Mouse (Mus musculus) hindlimb bud, embryonic 11.5 days (tissue): Measurements from ENCODE around the gene Cfap61.
"Not testable (repeated sequence)": the region's sequence is repeated elsewhere in the genome, so short reads cannot be mapped to it uniquely, and the experiment has no call there.

Experiments
- DNase-seq: peaks from one replicate; pipeline ENCODE4 v3.0.0-alpha.2; 2012; ENCODE audit warnings: low read depth, low spot score; ENCODE audit errors: extremely low spot score

The Cfap61 gene

DNA sequence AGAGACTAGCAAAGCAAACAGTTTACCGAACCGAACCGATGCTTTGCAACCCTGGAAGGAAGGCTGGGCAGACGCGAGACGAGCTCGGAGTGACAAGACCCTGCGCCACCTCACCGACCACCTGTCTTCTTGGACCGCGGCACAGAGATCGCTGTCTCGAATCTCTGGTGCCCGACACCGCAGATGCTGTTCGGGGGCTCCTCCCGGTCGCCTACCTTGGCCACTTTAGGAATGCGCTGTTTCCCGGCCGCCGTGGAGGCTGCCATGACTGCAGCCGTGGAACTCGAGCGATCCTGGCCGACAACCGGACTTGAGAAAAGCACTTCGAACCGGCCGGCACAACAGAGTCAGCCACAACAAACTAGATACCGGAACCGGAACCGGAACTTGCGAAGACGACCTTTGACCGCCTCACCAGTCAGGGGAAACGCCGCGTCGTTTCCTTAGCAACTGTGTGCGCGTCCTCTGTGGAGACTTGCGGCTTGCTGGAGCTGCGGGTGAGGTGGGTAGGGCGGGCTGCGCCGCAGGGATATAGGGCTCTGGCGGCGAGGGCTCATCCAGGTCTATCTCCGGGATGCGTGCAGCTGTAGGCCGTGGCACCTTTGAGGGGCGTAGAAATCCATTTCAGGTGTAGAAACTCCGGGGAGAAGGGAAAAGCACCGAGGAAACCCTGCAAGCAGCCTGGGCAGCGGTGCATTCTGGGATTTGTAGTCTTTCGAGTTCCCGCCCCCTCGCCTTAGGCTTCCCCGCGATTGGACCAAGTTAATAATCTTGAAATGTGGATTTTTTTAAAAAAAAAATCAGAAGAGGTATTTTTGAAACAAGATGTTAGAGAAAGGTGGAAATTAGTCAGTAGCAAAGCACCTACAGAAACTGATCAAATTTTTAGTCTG, at the start of gene Cfap61, which contains the start of gene Crnkl1:
Gene Cfap61, plus strand, starts transcription at position 446 of the 893 bp plus-strand sequence.
Gene Crnkl1, minus strand, starts transcription at position 676 of the 893 bp plus-strand sequence.
- DNase-seq: peak; percentile 88

- DNase-seq: no peak
These were observed 49.4 kb upstream of the Cfap61 start for GRCm38 (mm10) chr2:145884913-145885785.

DNA sequence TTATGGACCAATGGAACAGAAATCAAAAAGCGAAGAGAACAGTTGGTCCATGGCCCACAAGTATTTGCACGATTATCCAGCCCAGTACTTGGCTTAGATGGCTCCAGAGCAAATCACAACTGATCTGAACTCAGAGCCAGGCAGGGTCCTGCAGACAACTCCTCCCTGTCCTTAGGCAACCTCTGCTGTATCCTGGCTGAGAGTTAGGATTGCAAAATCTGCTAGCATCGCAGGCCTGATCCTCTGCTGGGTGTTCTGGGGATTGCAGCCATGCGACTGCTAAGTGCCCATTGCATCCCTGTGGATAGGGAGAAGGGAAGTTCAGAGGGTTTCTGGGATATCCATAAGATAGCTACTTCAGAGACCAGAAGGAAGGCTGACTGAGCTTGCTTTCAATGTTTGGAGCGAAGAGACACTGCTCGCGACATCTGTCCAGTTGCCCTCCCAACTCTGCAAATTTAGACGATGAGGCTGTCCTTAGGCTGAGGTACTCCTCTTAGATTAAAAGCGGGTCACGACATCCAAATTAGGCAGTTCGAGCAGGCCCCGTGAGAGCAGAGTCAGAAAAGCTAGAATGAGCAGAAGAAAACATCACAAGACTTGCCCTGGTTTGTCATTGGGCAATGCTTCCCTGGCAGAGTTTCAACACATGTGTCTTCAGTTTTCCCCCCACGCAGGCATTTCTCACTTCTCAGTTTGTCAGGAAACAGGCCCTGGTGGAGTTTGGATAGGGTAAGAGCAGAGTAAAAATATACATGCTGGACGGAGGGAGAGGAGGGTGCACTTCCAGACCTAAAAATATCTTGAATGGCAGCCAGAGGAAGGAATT, 46.4 kb upstream of the Cfap61 start:
- DNase-seq: no peak

GRCm38 (mm10) chr2:145888766-145889480, 45.7 kb upstream of the Cfap61 start:
- no peak for DNase-seq

- no peak for DNase-seq
These were observed 44.0 kb upstream of the Cfap61 start for GRCm38 (mm10) chr2:145890571-145890970.

GRCm38 (mm10) chr2:145893756-145894155, 40.8 kb upstream of the Cfap61 start:
- DNase-seq: no peak

DNA sequence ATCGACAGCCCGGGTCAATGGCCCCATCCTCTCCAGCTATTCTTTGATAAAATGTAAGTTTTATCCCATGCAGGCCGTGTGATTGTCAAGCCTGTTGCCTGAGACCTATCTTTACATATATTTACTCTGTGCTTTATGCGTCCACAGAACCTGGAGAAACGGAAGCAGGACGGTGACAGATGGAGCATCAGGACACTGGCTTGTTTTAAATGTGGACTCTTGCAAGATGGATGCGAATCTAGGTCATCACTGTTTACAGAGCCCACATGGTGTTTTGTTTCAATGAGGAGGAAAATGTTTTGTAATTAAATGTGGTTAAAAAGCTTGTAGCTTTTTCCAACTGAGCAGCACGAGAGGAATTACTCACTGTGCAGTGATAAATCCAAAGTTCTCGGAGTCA, 36.5 kb upstream of the Cfap61 start:
- no peak for DNase-seq

- DNase-seq: not testable (repeated sequence)
These were observed 34.3 kb upstream of the Cfap61 start for GRCm38 (mm10) chr2:145900318-145900717.

GRCm38 (mm10) chr2:145901861-145902260, 32.7 kb upstream of the Cfap61 start, which contains the start of gene Naa20:
Gene Naa20 (plus strand): TSS chr2:145902099.
- DNase-seq: no peak

DNA sequence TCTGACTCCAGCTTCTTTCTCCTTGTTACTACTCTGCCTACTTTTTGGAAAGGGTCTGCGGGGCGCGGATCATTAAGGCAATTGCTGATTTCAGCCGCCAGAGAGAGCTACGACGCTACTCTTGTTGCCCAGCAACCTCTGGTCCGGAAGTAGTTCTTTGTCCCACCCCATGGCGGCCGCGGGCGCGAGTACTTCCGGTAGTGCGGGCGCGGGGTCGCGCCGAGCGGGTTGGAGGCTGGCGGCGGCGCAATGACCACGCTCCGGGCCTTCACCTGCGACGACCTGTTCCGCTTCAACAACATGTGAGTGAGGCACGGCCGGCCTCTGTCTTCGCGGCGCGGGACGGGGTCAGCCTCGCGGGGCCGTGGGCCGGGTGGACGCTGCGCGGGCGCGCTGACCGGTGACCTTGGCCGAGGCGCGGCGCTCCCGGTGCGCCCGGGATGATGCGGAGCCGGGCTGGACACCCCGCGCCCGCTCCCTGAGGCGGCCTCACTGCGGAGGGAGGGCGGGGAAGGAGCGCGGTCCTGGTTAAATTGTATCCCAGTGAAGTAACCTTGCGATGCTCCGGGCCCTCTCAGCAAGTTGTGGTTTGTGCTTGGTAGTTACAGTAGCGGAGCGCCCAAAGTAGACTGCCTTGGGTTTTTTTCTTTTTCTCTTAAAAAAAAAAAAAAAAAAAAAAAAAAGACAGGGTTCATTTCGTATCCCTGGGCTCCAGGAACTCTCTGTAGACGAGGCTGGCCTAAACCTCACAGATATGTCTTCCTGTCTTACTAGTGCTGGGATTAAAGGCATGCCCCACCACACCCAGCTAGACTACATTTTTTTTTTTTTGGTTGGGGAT, 31.3 kb upstream of the Cfap61 start:
- DNase-seq: peak; percentile 72

GRCm38 (mm10) chr2:145903983-145904616, 30.5 kb upstream of the Cfap61 start:
- DNase-seq: no peak

DNA sequence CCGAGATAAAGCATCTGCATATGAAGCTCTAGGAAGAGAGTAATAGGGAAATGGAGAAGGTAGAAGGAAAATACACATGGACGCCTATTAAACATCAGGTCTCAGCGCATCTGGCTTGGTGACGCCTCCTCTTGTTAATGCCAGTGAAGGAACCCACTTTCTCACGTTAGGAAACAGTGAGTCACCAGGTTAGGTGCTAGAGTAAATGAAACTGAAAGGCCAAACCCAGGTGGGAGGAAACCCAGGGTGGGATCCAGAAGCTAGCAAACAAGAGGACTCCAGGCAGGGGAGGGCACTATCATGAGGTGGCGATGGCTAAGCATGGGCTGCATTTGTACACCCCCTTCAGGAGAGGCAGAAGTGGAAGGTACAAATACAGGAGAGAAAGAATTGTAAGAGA, 29.4 kb upstream of the Cfap61 start:
- DNase-seq: no peak

DNA sequence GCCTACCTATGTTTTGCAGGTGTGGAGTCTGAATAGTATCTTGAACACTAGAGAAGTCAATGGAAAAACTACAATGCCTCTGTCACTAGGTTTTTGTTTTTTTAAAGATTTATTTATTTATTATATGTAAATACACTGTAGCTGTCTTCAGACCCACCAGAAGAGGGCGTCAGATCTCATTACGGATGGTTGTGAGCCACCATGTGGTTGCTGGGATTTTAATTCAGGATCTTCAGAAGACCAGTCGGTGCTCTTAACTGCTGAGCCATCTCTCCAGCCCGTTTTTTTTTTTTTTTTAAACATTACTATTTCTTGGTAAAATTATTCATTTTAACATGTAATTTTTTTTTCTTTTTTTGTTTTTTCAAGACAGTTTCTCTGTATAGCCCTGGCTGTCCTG, 28.7 kb upstream of the Cfap61 start:
- DNase-seq: not testable (repeated sequence)

DNA sequence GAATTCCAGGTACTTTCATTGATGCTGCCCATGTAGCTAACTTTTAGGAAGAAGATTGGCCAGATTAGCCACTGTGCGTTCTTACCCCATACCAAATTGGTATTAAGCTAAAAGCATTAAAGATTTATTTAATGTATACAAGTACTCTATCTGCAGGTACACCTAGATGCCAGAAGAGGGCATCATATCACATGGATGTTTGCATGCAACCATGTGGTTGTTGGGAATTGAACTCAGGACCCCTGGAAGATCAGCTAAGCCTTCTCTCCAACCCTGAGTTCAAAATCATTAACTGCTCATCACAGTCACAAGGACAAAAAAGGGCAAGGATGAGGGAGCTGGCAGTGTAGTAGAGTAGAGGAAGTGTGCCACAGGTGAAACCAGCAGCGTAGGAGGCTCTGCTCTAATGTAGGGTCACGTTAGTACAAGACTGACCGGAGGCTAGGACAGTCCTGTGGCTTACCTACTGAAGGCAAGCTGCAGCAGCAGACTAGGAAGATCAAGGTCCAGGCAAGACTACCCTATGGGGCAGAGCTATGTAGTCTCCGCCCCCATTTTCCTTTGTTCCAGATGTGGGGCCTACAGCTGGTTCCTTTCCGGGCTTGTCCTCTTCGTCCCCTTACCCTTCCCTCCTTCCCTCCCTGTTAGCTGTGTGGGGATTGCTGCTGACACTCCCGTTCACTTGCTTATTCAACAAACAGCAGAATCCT, 13.5 kb upstream of the Cfap61 start:
- no peak for DNase-seq

- DNase-seq: no peak
These were observed 2.4 kb downstream of the Cfap61 start for GRCm38 (mm10) chr2:145936975-145937374.

- no peak for DNase-seq
These were observed 6.8 kb downstream of the Cfap61 start for GRCm38 (mm10) chr2:145941403-145941802.

GRCm38 (mm10) chr2:145944286-145944685, 9.7 kb downstream of the Cfap61 start:
- no peak for DNase-seq

DNA sequence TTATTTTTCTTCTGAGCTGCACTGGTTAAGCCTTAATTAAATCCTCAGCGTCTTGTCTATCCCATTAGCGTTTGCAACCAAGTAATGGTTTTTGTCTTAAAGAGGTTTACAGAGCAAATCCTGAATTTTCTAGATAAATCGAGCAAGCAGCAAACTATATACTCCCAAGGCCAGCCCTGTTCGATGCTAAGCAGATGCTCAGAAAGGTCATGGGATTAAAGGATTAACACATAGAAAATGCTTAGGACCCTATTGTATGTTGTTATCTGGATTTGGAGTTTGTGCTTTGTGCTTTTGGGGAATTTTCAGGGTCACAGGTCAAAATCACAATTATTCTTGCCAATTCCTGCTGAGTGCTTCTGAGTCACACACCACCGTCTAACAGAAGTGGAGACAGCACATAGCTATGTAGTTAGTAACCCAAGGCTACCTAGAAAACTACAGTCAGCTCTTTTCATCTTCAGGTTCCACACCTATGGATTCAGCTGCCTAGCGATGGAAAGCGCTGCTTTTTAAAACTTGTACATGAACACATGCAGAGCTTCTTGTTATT, 13.9 kb downstream of the Cfap61 start:
- DNase-seq: no peak
